Mouse (Mus musculus): ENCODE data around the gene Zkscan5. TPM values are rescaled to one million over a fixed set of nuclear protein-coding genes. Genes with fewer than 3 reads are reported as not detected.

Zkscan5 gene
- polyA plus RNA-seq, 1 experiment: 1.5 TPM

DNA sequence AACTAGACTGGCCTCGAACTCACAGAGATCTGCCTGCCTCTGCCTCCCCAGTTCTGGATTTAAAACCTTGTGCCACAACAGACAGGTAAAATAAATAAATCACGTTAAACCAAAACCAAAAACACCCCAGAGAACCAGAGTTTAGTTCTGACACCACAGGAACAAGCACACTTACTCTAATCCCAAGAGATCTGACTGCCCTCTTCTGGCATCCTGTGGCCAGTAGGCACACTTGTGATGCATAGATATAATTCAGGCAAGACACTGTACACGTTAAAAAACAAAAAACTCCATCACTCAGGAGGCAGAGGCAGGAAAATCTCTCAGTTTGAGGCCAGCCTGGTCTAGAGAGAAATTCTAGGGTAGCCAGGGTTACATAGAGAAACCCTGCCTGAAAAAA lies 1.9 kb upstream of the Zkscan5 start:
- TF ChIP-seq GATA1 (IDR thresholded peaks at IDR 0.05; ENCODE audit: low read length): no peak

- TF ChIP-seq GATA1 (IDR thresholded peaks at IDR 0.05; ENCODE audit: low read length): no peak
Observed at GRCm38 (mm10) chr5:145205041-145205440, 679 bp downstream of the Zkscan5 start.

- TF ChIP-seq GATA1 (IDR thresholded peaks at IDR 0.05; ENCODE audit: low read length): no peak
Observed at GRCm38 (mm10) chr5:145207385-145207784, 3.0 kb downstream of the Zkscan5 start.

DNA sequence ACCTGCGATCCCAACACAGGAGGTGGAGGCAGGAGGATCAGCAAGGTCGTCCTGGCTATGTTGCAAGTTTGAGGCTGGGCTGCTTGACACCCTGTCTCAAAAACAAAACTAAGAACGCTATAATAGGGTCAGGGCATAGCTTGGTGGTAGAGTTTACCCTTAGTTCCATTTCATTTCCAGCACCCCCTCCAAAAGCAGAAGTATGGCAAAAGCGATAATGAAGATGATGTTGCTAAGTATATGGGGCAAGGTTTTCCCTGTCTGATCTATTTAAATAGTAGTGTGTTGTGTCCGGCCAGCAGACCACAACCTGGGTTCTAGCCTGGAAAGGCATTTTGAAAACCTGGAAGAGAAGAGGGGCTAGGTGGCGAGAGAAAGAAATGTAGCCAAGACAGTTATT lies 3.6 kb downstream of the Zkscan5 start:
- TF ChIP-seq GATA1 (IDR thresholded peaks at IDR 0.05; ENCODE audit: low read length): no peak

GRCm38 (mm10) chr5:145211340-145211739 lies 7.0 kb downstream of the Zkscan5 start:
- no peak for TF ChIP-seq GATA1 (IDR thresholded peaks at IDR 0.05; ENCODE audit: low read length)

DNA sequence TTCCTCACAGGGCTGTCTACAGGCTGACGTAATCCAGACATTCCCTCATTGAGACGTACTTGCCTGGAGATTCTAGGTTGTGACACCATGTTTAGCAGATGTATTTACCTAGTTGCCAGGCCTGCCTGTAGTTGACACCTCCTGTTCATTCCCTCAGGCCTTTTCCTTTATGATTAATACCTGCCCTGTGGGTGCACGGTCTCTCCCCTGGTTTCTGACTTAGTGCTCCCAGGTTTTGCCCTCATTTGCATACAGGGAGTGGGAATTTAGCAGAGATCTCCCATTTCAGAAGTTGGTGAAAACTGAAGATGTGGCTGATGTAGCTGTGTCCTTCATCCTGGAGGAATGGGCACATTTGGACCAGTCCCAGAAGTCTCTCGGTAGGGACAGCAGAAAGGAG lies 7.9 kb downstream of the Zkscan5 start:
- TF ChIP-seq GATA1 (IDR thresholded peaks at IDR 0.05; ENCODE audit: low read length): no peak

DNA sequence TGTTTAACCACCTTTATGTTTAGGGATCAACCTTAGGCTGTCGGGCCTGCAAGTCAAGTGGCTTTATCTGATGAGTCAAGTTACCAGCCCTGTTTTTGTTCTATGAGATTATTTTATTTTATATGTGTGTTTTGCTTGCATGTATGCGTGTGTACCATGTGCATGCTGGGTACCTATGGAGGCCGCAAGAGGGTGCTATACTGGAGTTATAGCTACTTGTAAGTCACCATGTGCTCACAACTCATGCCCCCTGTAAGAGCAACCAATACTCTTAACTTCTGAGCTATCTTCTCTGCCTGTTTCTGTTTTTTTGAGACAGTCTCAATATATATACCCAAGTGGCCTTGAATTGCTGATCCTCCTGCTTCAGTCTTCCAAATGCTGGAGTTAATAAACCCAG lies 9.1 kb downstream of the Zkscan5 start:
- no peak for TF ChIP-seq GATA1 (IDR thresholded peaks at IDR 0.05; ENCODE audit: low read length)

DNA sequence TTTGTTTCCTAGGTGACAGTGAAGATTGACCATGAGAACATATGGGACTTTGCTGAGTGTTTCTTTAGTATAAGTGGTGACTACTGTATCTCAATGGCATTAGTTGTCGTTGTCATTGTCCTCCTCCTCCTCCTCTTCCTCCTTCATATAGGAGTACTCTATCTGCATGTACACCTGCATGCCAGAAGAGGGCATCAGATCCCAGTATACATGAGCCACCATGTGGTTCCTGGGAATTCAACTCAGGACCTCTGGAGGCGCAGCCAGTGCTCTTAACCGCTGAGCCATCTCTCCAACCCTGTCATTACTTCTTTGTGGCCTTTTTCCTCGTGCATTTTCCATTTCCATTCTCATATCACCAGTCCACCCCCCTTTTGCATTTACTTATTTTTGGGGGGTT lies 10.3 kb downstream of the Zkscan5 start:
- no peak for TF ChIP-seq GATA1 (IDR thresholded peaks at IDR 0.05; ENCODE audit: low read length)

- TF ChIP-seq GATA1 (IDR thresholded peaks at IDR 0.05; ENCODE audit: low read length): no peak
Observed at GRCm38 (mm10) chr5:145217746-145218145, 13.4 kb downstream of the Zkscan5 start.

DNA sequence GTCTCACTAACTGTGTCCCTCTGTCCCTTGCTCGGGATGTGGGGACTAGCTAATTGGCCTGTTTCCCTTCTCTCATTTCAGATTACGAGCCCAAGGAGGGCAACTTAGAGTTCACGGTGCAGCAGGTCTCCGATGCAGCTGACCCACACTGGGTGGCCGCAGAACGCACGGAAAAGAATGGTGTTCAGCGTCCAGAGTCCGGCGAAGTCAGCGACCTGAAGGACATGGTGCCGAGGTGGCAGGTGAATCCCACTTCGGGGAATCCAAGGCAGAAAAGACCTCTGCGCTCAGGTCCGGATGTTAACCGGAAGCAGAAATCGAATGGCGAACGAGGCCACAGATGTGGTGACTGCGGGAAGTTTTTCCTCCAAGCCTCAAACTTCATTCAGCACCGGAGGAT lies 13.8 kb downstream of the Zkscan5 start:
- no peak for TF ChIP-seq GATA1 (IDR thresholded peaks at IDR 0.05; ENCODE audit: low read length)

- TF ChIP-seq GATA1 (IDR thresholded peaks at IDR 0.05; ENCODE audit: low read length): no peak
Observed at GRCm38 (mm10) chr5:145218671-145219070, 14.3 kb downstream of the Zkscan5 start.

- no peak for TF ChIP-seq GATA1 (IDR thresholded peaks at IDR 0.05; ENCODE audit: low read length)
Observed at GRCm38 (mm10) chr5:145219981-145220380, 15.6 kb downstream of the Zkscan5 start.

GRCm38 (mm10) chr5:145222840-145223239 lies 18.5 kb downstream of the Zkscan5 start:
- no peak for TF ChIP-seq GATA1 (IDR thresholded peaks at IDR 0.05; ENCODE audit: low read length)

GRCm38 (mm10) chr5:145223395-145223794 lies 19.0 kb downstream of the Zkscan5 start:
- no peak for TF ChIP-seq GATA1 (IDR thresholded peaks at IDR 0.05; ENCODE audit: low read length)

GRCm38 (mm10) chr5:145226453-145226852 lies 22.1 kb downstream of the Zkscan5 start:
- no peak for TF ChIP-seq GATA1 (IDR thresholded peaks at IDR 0.05; ENCODE audit: low read length)

DNA sequence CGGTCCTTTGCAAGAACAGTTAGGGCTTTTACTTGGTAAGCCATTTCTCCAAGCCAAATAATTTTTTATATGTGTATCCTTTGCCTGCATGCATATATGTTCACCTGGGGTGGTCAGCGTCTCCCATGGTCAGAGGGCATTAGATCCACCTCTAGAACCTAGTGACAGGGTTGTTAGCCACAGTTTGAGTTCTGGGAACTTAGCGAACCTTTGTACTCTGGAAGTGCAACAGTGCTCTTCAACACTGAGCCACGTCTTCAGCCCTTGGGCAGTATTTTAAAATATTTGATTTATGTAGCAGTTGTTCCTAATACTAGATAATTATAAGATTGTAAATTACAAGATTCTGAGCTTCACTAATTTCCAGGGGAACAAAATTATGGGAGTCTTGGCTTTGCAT lies 26.3 kb downstream of the Zkscan5 start:
- no peak for TF ChIP-seq GATA1 (IDR thresholded peaks at IDR 0.05; ENCODE audit: low read length)

DNA sequence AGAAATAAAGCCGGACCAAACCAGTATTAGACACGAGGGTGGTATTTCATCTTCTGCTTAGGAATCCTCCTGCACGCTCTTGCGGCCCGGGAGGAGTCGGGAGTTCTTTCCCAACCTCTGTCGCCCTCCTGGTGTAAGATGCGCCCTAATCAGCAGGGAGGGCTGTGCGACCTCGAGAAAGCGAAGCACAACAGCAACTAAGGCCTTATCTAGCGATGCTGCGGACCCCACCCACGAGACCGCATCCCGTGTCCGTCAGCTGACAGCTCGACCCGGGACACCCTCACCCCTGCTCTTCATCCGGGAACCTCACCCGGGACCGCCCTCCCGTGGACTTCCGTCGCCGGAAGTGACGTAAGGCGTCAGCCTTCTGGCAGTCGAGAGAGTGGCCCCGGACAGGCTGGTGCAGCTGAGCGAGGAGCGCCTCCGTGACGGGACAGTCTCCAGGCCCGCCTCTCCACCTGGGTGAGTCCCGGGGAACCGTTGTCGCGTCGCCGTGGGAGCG lies 27.1 kb downstream of the Zkscan5 start, which contains the start of gene Zfp655:
Gene Zfp655 (plus strand): TSS at position 349 of the 505 bp plus-strand sequence.
- TF ChIP-seq GATA1 (IDR thresholded peaks at IDR 0.05; ENCODE audit: low read length): no peak

DNA sequence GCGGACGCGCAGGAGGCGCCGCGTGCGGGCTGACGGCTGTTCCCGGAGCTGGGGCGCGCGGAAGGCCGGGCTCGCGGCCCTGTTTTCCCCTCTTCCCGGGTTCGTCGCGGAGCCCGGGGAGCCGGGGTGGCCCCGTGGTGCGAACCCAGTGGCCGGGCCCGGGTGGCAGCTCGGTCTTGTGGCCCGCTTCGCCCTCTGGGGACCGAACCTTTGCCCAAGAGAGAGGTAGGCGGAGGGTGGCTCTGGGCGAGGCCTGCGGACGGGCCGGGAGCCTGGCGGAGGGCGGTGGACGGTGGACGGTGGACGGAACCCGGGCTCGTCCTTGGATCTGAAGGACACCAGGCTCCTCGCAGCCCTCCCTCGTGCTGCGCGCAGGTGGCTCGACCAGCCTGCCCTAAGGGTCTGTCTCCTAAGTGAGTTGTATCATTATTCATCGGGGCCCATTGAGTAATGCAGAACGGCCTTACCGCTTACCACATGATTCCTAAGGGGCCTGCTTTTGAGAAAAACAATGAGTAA lies 27.6 kb downstream of the Zkscan5 start:
- TF ChIP-seq GATA1 (IDR thresholded peaks at IDR 0.05; ENCODE audit: low read length): no peak

Data from G1E-ER4 (cell line).